Mouse (Mus musculus) spleen, adult 2 months (tissue): Measurements from ENCODE around the gene Dnal4.

Source experiments
- CTCF ChIP-seq: fragments of 200-500 bp; IDR thresholded peaks from 2 replicates; pipeline ENCODE4 v1.5.1; 2011; ENCODE audit warnings: mild to moderate bottlenecking, inconsistent platforms; ENCODE audit not compliant: insufficient read depth, insufficient read length, insufficient replicate concordance; ENCODE audit errors: extremely low read depth
- POLR2A ChIP-seq: fragments of 200-500 bp; IDR thresholded peaks from 2 replicates; pipeline ENCODE4 v1.6.1; 2011; ENCODE audit warnings: low read depth, low read length, inconsistent platforms

DNA sequence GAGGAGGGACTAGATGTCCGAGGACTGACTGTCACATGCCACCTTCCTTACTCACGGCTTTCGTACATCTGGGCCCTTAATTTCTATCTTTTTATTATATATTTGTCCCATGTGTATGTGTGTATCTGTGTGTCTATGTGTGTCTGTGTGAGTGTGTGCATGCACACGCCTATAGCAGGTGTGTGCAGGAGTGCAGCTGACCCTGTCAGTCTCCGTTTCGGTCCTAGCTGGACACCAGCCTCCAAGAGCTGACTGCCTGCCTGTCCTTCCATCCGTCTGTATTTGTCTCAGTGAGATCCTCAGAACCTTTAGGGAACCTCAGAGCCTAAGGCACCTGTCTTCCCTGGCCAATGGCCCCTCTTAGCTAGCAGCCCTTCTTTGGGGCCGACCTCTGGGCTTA, 57.4 kb downstream of the Dnal4 start:
- TF ChIP-seq POLR2A (no peak), CTCF (no peak)
